Mouse (Mus musculus) heart, postnatal 25 days (tissue): ENCODE data around the gene Dnajc19. TPM values are rescaled to one million over a fixed set of nuclear protein-coding genes. Genes with fewer than 3 reads are reported as not detected.
"Not testable (repeated sequence)": the region's sequence is repeated elsewhere in the genome, so short reads cannot be mapped to it uniquely, and the experiment has no call there.

Experiments
- DNase-seq: peaks from one replicate; pipeline ENCODE4 v3.0.0; 2022; ENCODE audit warnings: low spot score
- intact Hi-C: fragments of 180-260 bp; cut with DNase I; formaldehyde crosslinking; loops from one replicate; pipeline ENCODE4 v1.15.1; 2025
- total RNA-seq, 2 experiments: library from RNA; stranded (reverse); gene quantifications; 2 replicates each; pipeline ENCODE4 v1.2.3; 2021

The Dnajc19 gene
- total RNA-seq: 100 to 1,000 TPM; 136 to 151 TPM

- intact Hi-C loops: loop anchor here (5.0 to 10.0 kb wide), 3 partner anchors 64 to 276 kb away; partner anchors contain the start of gene Fxr1
These were observed at the start of gene Dnajc19 for GRCm38 (mm10) chr3:34080900-34081662. Gene Dnajc19 (minus strand): TSS chr3:34081321.

DNA sequence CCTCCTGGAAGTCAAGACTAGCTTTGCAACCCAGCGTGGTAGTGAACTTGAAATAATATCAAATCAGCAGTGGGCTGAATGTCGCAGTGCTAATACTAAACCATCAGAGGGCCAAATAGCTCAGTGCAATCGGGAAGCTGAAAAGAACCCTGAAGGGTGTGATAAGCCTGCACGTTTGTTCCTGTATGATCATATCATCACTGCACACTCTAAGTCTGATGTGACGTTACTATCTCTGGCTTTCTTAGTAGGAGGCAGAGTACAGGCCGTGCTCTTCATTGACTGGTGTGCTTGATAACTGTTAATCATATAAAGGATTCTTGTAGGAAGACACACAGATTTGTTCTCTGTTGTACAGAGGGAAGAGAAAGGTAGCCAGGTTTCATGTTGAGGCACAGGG, 48.8 kb upstream of the Dnajc19 start:
- intact Hi-C loops: no loop called here
- no peak for DNase-seq

More at GRCm38 (mm10) chr3:34080900-34081662, at the start of gene Dnajc19:
- DNase-seq: peak; percentile 80

- intact Hi-C loops: no loop called here
- no peak for DNase-seq
These were observed 40.2 kb upstream of the Dnajc19 start for GRCm38 (mm10) chr3:34121311-34121710.

GRCm38 (mm10) chr3:34120791-34121190, 39.7 kb upstream of the Dnajc19 start:
- intact Hi-C loops: no loop called here
- no peak for DNase-seq

DNA sequence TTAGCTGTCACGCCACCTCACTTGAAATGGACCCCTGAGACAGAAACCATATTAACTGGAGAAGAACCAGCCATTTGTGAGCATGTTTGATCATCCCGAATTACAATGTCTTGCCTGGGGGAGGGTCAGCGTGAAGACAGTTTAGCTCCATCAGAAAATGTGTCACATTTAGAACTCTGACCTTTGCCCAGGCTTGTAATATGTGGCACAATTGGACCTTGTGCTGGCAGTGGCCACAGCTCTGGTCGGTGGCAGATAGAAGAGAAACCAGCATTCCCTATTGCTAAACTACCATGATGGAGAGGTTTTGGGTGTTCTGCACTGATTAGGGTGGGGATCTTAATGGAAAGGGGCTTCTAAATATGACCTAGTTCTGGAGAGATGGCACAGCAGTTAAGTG, 38.7 kb upstream of the Dnajc19 start:
- intact Hi-C loops: no loop called here
- DNase-seq: no peak

- DNase-seq: no peak
- intact Hi-C loops: no loop called here
These were observed 34.7 kb upstream of the Dnajc19 start for GRCm38 (mm10) chr3:34115806-34116205.

- intact Hi-C loops: no loop called here
- DNase-seq: no peak
These were observed 31.0 kb upstream of the Dnajc19 start for GRCm38 (mm10) chr3:34111941-34112685.

GRCm38 (mm10) chr3:34107631-34108030, 26.5 kb upstream of the Dnajc19 start:
- DNase-seq: no peak
- intact Hi-C loops: no loop called here

- DNase-seq: no peak
- intact Hi-C loops: no loop called here
These were observed 25.3 kb upstream of the Dnajc19 start for GRCm38 (mm10) chr3:34106421-34106820.

DNA sequence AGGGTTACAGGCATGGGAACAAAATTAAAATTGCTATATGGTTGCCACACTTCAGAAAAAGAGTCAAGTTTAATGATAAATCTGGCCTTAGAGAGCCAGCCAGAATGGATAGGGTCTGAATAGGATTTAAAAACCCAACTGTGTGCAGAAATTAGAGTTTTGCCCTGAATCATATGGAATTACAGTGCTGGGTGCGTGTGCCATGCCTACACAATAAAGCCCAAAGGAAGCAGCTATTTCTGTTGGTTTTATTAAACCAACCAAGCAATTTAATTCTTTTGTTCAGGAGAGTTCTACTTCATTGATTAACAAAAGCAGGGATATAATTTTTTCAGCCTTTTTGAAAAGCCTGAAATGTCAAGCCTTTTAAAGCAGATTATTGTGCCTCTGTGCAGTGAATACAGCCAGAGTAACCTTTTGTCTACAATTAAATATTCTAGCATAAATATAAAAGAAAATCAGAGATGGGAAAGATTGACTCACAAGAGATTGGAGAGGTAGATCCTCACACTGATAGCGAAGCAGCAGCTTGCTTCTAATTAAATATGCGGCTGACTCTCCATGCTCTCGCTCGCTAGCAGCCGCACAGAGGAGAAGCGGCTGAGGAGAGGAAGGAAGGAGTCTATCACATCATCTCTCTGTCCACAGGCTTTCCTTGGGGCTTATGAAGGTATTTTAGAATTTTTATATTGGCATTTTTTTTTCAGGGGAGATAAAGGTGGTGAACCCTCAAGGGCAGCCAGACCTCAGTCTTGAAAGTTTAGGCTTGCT, 23.0 kb upstream of the Dnajc19 start:
- intact Hi-C loops: no loop called here
- no peak for DNase-seq

DNA sequence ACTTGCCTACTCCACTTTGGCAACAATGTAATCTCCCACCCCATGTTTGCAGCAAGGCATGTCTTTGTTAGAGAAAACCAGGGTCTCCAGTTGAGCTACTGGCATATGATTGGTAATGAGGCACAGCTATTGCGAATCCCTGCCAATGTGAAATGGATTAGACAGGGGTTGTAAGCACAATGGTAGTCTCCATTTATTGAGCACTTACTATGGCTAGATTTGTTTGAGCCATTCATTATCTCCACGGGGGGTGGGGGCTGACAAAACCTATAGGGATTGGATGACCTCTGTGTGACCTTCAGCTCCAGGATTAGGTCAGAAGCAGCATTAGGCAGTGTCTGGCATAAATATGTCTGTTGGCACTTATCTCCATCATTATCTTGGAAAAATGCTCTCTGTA, 21.8 kb upstream of the Dnajc19 start:
- intact Hi-C loops: no loop called here

DNA sequence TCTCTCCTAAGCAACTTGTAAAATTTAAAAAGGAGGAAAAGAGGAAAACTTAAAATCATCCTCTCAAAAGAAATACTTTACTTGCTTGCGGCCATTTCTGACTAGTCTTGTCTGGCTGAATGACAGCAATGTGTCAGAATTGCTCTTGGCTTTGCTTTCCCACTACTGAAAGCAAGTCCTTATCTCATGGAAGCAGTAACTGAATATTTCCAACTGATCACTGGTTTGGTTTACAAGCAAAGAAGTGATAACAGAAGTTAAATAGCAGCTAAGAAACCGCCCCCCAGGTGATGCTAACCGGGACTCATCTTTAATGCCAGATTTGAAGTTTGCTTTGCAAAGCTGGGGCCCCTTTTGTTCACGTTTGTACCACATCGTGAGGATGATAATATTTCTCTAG, 2.5 kb upstream of the Dnajc19 start:
- intact Hi-C loops: loop anchor here (5.0 to 10.0 kb wide), 3 partner anchors 66 to 279 kb away; partner anchors contain the start of gene Fxr1
- no peak for DNase-seq

More for the DNA sequence above, 21.8 kb upstream of the Dnajc19 start:
- DNase-seq: no peak

DNA sequence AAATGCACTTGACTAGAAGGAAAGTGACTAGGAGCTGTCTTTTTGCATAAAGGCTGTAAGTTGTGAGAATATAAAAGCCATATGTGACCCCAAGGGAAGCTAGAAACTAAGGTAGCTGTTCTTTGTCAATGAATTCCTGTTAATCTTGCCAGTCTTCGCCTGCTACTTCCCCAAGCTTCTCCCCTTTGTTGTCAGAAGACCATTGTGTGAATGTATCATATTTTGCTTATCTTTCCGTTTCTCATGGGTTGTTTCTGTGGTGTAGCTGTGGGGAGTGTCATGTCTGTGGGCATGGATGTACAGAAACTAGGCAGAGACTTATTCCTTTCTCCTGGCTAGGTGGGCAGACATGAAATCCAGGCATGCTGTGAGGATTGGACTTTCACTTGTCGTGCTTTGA, 808 bp upstream of the Dnajc19 start:
- no peak for DNase-seq
- intact Hi-C loops: loop anchor here (5.0 to 10.0 kb wide), 3 partner anchors 65 to 277 kb away; partner anchors contain the start of gene Fxr1

GRCm38 (mm10) chr3:34076058-34076759, 4.9 kb downstream of the Dnajc19 start:
- no peak for DNase-seq
- intact Hi-C loops: loop anchor here (5.0 kb wide), 1 partner anchor 34 kb away; no protein-coding TSS in a partner anchor

- intact Hi-C loops: loop anchor here (5.0 kb wide), 1 partner anchor 115 kb away; no protein-coding TSS in a partner anchor
- no peak for DNase-seq
These were observed 8.4 kb downstream of the Dnajc19 start for GRCm38 (mm10) chr3:34072726-34073125.

- intact Hi-C loops, DNase-seq: not testable (repeated sequence)
These were observed 12.2 kb downstream of the Dnajc19 start for GRCm38 (mm10) chr3:34068943-34069342.

DNA sequence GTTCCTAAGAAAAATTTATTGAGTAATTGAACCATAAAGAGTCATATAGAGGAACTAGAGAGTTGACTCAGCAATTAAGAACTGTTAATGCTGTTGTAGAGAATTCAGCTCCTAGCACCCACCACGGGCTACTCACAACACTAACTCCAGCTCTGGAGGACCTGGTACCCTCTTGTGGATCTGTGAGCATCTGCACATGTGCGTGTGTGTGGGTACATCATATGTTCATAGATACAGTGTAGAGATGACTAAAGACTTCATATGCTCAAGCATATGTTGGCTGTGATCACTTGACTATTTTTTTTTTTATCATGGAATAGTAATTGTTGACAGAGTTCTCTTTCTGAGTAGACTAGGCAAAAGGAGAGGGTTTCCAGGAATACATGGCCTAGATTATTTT, 18.8 kb downstream of the Dnajc19 start:
- intact Hi-C loops: no loop called here
- no peak for DNase-seq

GRCm38 (mm10) chr3:34041990-34042389, 39.1 kb downstream of the Dnajc19 start:
- intact Hi-C loops: loop anchor here (5.0 kb wide), 1 partner anchor 35 kb away; no protein-coding TSS in a partner anchor
- no peak for DNase-seq

GRCm38 (mm10) chr3:34035706-34036105, 45.4 kb downstream of the Dnajc19 start:
- intact Hi-C loops: no loop called here

More at GRCm38 (mm10) chr3:34035706-34036105, 45.4 kb downstream of the Dnajc19 start:
- no peak for DNase-seq
